Mouse (Mus musculus): ENCODE measurements at regions not wholly inside any gene's neighbourhood (a gene's known extent, or its start where the extent isn't known, plus 50 kb on each side); places are given as distances from the start of the nearest gene placed in this dataset.

DNA sequence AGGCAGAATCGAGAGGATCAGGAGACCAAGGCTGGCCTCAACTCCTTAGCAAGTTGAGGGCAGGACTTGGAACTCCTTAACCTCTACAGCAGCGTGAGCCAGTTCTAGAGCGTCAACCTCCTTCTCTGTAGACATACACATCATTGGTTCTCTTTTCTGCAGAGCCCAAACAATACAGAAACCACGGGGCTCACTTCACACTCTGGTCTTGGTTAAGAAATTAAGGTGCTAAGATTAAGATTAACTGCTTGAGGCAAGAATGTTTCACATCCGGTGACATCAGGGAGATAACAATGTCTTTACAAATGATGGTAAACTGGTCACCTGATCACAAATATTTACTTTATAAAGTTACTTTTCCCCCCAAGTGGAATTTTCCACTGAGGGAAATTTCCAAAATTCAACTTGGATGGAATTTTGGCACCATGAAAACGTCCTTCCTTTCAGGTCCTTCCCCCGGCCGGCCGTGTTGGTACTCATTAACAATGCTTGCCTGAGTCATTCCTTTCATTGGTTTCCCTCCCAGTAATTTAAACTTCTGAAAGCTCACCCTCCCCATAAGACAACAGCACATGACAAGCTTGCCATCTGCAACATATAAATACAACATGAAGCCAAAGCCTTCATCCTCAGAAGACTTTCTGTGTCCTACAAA is 77.3 kb upstream of the Kdm7a start:
- DNase-seq (no peak), ATAC-seq (ENCODE audit: insufficient read depth) (no peak)
- Histone ChIP-seq H3K36me3 (ENCODE audit: insufficient read depth) (no peaks in the 10 kb centered on the region), H3K27me3 (ENCODE audit: insufficient read depth, low read length) (no peaks in the 10 kb centered on the region), H3K9ac (no peak overlapping the region), H3K4me1 (ENCODE audit: insufficient read depth) (no peaks in the 10 kb centered on the region), H3K4me2 (no peak overlapping the region), H3K27ac (ENCODE audit: low read depth) (no peak overlapping the region), H3K4me3 (ENCODE audit: low read depth, low read length) (no peak overlapping the region), H3K9me3 (ENCODE audit: low read depth, low read length) (no peaks in the 10 kb centered on the region)
- TF ChIP-seq CTCF (IDR thresholded peaks at IDR 0.05; ENCODE audit: low read depth) = no peak
- 65% methylated on average over 9 of the region's 9 CpGs for WGBS

DNA sequence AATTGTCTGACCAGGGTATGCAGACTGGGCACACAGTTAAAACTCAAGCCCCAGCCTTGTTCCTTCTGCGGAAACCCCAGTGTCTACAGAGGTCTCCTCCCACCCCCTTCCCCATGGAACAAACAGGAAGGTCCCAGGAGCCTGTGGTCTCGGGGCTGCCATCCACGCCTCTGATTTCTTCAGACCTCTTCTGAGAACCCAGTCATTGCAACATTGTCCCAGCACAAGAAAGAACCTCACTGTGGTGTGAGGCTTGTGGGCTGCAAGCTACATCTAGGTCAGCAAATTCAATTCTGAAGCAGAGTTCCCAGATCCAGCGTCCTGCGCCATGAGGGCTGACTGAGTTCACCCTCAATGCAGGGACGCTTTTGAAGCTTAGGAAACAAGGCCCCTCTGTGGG is 71.7 kb upstream of the Kdm7a start:
- Histone ChIP-seq H3K4me1 (ENCODE audit: insufficient read depth) (no peaks in the 10 kb centered on the region), H3K27me3 (ENCODE audit: insufficient read depth, low read length) (no peaks in the 10 kb centered on the region), H3K4me3 (ENCODE audit: low read depth, low read length) (no peak overlapping the region), H3K9me3 (ENCODE audit: low read depth, low read length) (no peaks in the 10 kb centered on the region), H3K27ac (ENCODE audit: low read depth) (no peak overlapping the region), H3K9ac (no peak overlapping the region), H3K36me3 (ENCODE audit: insufficient read depth) (no peaks in the 10 kb centered on the region), H3K4me2 (no peak overlapping the region)
- 81% methylated on average over 6 of the region's 6 CpGs for WGBS
- no peak for TF ChIP-seq CTCF (IDR thresholded peaks at IDR 0.05; ENCODE audit: low read depth)
- DNase-seq (no peak), ATAC-seq (ENCODE audit: insufficient read depth) (no peak)

DNA sequence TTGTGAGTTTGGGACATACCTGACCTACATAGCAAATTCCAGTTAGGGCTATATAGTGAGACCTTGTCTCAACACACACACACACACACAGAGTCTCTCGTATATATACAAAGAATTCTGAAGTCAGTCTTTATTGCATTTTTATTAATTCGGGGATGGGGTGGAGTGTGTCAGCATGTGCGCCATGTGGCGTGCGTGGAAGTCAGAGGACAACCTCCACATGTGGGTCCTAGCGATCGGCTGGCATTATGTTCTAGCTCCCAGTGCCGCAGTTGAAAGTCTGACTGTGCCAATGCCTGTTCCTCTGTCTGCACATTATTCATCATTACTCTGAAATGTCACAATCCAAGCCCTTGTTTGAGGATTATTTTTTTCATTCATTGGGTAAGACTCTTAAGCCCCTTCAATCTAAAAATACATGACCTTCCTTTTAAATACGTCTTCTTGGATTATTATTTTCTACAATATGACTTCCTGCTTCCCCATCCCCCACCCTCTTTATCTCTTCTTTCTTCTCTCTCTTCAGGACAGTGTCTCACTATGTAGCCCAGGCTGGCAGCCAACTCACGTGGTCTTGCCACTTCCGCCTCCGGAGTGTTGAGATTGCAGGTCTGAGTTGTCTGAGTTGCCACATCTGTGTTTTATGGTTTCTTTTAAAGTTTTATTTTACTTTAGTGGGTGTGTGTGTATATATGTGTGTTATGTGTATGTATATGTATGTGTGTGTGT is 68.3 kb upstream of the Kdm7a start:
- H3K36me3 ChIP-seq (ENCODE audit: insufficient read depth) = no peaks in the 10 kb centered on the region
- H3K4me3 ChIP-seq (ENCODE audit: low read depth, low read length) = no peak overlapping the region
- no peaks in the 10 kb centered on the region for H3K9me3 ChIP-seq (ENCODE audit: low read depth, low read length)
- TF ChIP-seq CTCF (IDR thresholded peaks at IDR 0.05; ENCODE audit: low read depth) = no peak
- no peaks in the 10 kb centered on the region for H3K27me3 ChIP-seq (ENCODE audit: insufficient read depth, low read length)
- no peak for ATAC-seq (ENCODE audit: insufficient read depth)
- H3K9ac ChIP-seq = no peak overlapping the region
- H3K27ac ChIP-seq (ENCODE audit: low read depth) = no peak overlapping the region
- 73% methylated on average over 12 of the region's 12 CpGs for WGBS
- no peaks in the 10 kb centered on the region for H3K4me1 ChIP-seq (ENCODE audit: insufficient read depth)
- no peak for DNase-seq
- no peak overlapping the region for H3K4me2 ChIP-seq

DNA sequence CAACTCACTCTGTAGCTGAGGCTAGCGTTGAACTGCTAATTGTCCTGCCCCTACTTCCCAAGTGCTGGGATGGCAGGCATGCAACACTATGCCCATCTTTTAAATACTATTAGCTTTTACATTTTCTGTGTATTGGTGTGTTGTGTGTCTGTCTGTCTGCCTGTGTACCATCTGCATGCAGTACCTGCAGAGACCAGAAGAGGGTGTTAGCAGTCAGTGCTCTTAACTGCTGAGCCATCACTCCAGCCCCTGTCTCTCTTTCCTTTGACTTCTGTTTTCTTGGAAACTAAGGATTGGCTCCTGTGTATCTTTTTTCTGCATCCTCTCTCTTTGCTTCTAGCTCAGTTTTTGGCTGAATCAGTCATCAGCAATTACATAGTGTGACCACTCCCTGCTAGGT is 66.8 kb upstream of the Kdm7a start:
- H3K27me3 ChIP-seq (ENCODE audit: insufficient read depth, low read length) = no peaks in the 10 kb centered on the region
- DNase-seq = no peak
- no peak overlapping the region for H3K27ac ChIP-seq (ENCODE audit: low read depth)
- H3K9ac ChIP-seq = no peak overlapping the region
- no peaks in the 10 kb centered on the region for H3K4me1 ChIP-seq (ENCODE audit: insufficient read depth)
- H3K36me3 ChIP-seq (ENCODE audit: insufficient read depth) = no peaks in the 10 kb centered on the region
- no peaks in the 10 kb centered on the region for H3K9me3 ChIP-seq (ENCODE audit: low read depth, low read length)
- 86% methylated on average over 1 of the region's 1 CpGs for WGBS
- 0 out of 2 replicates have a peak, but pooled peaks have one; percentile 28 for TF ChIP-seq CTCF (IDR thresholded peaks at IDR 0.05; ENCODE audit: low read depth)
- no peak overlapping the region for H3K4me2 ChIP-seq
- H3K4me3 ChIP-seq (ENCODE audit: low read depth, low read length) = no peak overlapping the region
- no peak for ATAC-seq (ENCODE audit: insufficient read depth)

DNA sequence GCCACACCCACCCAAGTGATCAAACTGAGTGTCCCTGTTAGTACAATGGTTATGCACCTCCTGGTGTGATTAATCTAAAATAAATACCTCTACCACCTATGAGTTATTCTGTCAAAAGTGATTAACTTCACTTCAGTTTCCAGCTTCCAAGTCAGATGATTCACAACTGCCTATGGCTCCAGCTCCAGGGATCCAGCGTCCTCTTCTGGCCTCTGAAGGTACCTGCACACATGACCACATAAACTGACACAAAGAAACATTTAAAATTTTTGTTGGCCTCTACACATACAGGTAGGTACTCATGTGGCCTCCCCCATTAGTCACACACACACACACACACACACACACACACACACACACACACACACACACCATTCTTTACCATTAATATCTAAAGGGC is 63.9 kb upstream of the Kdm7a start:
- DNase-seq (no peak), ATAC-seq (ENCODE audit: insufficient read depth) (no peak)
- Histone ChIP-seq H3K9ac (no peak overlapping the region), H3K27me3 (ENCODE audit: insufficient read depth, low read length) (no peaks in the 10 kb centered on the region), H3K36me3 (ENCODE audit: insufficient read depth) (no peaks in the 10 kb centered on the region), H3K9me3 (ENCODE audit: low read depth, low read length) (no peaks in the 10 kb centered on the region), H3K4me2 (no peak overlapping the region), H3K27ac (ENCODE audit: low read depth) (no peak overlapping the region), H3K4me3 (ENCODE audit: low read depth, low read length) (no peak overlapping the region), H3K4me1 (ENCODE audit: insufficient read depth) (no peaks in the 10 kb centered on the region)
- 83% methylated on average over 1 of the region's 1 CpGs for WGBS
- TF ChIP-seq CTCF (IDR thresholded peaks at IDR 0.05; ENCODE audit: low read depth) = no peak

DNA sequence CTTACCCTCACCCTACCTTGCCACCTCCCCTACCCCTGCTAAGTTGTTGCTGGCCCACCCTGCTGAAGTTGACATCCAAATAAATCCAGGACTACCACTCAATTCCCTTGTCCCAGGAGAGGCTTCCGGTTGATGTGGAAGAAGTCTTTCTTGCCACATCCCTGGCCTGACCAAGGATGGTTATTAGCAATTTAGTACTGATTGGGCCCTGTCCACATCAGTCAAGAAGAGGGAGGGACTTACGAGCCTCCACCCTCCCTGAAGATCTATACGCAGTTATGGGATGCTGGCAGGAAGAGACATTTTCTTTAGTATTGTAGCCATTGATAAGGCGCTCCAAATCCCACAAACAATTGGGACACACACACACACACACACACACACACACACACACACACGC is 63.1 kb upstream of the Kdm7a start:
- H3K4me3 ChIP-seq (ENCODE audit: low read depth, low read length) = no peak overlapping the region
- ATAC-seq (ENCODE audit: insufficient read depth) (peak; percentile 29; the same call in 1 of the 2 replicates), DNase-seq (peak; percentile 30)
- H3K9me3 ChIP-seq (ENCODE audit: low read depth, low read length) = no peaks in the 10 kb centered on the region
- H3K27me3 ChIP-seq (ENCODE audit: insufficient read depth, low read length) = no peaks in the 10 kb centered on the region
- no peak overlapping the region for H3K27ac ChIP-seq (ENCODE audit: low read depth)
- no peak for TF ChIP-seq CTCF (IDR thresholded peaks at IDR 0.05; ENCODE audit: low read depth)
- no peaks in the 10 kb centered on the region for H3K4me1 ChIP-seq (ENCODE audit: insufficient read depth)
- no peak overlapping the region for H3K9ac ChIP-seq
- H3K4me2 ChIP-seq = no peak overlapping the region
- 55% methylated on average over 5 of the region's 5 CpGs for WGBS
- H3K36me3 ChIP-seq (ENCODE audit: insufficient read depth) = no peaks in the 10 kb centered on the region

DNA sequence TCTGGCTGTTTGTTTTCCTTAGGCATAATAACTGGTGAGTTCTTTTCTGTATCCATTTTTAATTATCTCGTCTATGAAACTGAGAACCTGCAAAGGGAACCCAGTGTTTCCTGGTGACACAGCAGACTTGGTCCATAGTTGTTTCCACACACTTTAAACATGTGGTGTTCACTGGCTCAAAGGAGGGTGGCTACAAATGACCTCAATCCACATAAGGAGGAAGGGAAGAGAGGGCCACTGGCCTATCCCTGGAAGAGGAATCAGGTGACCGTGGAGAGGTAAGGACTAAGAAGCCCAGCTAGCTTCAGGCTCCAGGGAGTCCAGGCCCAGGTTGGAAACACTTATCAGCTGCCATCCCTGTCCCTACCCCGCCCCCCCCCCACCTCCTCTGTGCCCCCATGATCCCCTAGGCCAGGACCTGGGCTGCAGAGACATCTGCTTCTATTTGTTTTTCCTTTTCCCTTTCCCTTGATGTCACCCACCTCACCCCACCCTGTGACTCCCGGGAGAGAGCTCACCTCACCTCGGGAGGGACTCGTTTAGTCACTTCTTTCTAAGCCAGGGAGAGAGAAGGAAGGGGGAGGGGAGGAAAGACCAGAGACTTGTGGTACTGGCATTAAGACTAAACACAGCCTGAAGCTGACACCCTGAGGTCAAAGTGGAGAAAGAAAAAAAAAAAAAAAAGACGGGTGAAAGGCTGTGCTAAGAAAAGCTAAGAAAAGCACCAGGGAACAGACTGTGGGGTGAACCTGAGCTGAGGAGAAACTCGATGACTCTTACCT is 62.2 kb upstream of the Kdm7a start:
- no peak overlapping the region for H3K27ac ChIP-seq (ENCODE audit: low read depth)
- H3K9me3 ChIP-seq (ENCODE audit: low read depth, low read length) = no peaks in the 10 kb centered on the region
- no peak overlapping the region for H3K4me2 ChIP-seq
- no peak for TF ChIP-seq CTCF (IDR thresholded peaks at IDR 0.05; ENCODE audit: low read depth)
- ATAC-seq (ENCODE audit: insufficient read depth) (peak; percentile 45; the same call in 1 of the 2 replicates), DNase-seq (peak; percentile 37)
- no peaks in the 10 kb centered on the region for H3K36me3 ChIP-seq (ENCODE audit: insufficient read depth)
- no peaks in the 10 kb centered on the region for H3K4me1 ChIP-seq (ENCODE audit: insufficient read depth)
- 14% methylated on average over 8 of the region's 8 CpGs for WGBS
- no peak overlapping the region for H3K9ac ChIP-seq
- H3K27me3 ChIP-seq (ENCODE audit: insufficient read depth, low read length) = no peaks in the 10 kb centered on the region
- H3K4me3 ChIP-seq (ENCODE audit: low read depth, low read length) = no peak overlapping the region

Measured in lung, embryonic 14.5 days (tissue).